Mouse (Mus musculus): ENCODE measurements at regions not wholly inside any gene's neighbourhood (a gene's known extent, or its start where the extent isn't known, plus 50 kb on each side); places are given as distances from the start of the nearest gene placed in this dataset.
A peak's percentile ranks its signal among the peaks of the same experiment; 100 is the strongest.
"Not testable (repeated sequence)": the region's sequence is repeated elsewhere in the genome, so short reads cannot be mapped to it uniquely, and the experiment has no call there.

DNA sequence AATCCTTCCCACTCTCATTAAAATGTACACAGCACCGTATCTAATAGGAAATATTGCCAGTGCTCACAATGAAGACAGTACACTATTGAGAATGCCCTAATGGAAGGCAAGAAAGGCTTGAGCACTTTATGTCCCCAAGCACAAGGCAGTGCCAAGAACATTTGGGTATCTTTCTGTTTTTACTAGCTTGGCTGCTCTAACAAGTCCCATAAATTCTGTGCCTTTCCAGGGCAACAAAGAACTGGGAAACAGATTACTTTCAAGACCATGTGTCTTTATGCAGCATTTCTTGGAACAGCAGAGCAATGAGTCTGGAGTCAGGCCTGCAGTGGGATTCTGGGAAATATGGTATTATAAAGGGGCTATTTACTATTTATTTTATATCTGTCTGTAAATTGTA, 192.3 kb downstream of the 1700008P02Rik start:
- DNase-seq: no peak

DNA sequence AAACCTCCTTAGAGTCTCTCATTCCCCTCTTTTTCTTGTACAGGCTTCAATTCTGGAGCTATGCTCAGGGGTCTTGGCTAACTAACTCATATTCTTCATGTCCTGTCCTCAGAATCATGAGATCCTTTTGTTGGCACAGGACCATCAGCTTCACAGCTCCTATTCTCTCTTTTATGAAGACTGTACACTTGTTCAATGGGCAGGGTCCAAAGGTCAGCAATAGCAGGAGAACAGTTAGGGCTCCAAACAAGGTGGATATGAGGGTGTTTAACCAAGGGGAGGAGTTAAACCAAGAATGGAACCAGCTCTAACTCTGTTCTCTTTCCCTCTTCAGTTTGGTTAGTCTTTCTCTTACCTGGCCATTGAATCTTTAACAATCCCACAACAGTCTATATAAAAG, 219.4 kb downstream of the 1700008P02Rik start:
- DNase-seq: peak; percentile 63

DNA sequence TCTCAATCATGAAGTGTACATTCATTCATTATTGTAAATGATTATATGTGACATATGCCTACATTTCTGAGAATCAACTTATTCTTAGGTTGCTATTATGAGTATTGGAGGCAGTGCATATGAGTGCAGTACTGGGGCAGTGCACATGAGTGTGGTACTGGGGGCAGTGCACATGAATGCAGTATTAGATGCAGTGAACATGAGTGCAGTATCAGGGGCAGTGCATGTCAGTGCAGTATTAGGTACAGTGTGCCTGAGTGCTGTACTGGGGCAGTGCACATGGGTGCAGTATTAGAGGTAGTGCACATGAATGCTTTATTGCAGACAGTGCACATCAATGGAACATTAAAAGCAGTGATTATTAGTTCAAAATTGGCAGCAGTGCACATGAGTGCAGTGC, 234.6 kb downstream of the 1700008P02Rik start:
- DNase-seq: no peak

- no peak for DNase-seq
These were observed 237.3 kb downstream of the 1700008P02Rik start for GRCm38 (mm10) chr3:6382896-6383295.

GRCm38 (mm10) chr3:6382296-6382695, 237.9 kb downstream of the 1700008P02Rik start:
- no peak for DNase-seq

DNA sequence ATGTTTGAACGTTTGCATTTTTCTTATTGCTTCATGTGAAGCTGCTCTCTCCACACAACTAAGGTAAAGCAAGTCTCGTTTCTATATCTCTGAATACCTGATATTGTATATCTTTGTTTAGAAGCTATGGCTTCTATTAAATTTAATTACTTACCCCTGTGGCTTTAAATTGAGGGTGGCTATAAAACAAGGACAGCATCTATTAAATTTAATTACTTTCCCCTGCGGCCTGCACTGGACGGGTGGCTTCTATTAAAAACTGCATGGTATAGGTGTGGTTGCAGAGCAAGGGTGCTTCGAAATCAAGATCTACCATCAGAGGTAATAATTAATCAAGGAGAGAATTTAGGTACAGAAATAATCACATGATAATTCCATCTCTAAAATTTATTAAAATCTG, 238.5 kb downstream of the 1700008P02Rik start:
- no peak for DNase-seq

DNA sequence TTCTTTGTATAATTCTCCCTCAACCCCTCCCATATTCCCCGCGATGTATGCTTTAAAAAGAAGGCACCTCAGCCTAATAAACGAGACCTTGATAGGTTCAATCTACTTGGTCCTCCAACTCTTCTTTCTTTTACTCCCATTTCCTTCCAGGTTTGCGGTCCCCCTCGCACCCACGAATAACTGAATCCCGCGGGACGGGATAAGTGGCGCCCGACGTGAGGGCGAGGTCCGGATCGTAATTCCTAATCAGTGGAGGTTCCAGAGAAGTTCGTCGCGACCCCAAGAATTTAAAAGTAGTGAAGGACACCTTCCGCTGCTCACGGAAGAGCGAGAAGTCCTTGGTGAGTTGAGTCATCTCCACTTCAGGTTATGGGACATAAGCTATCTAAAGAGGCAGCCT, 281.2 kb downstream of the 1700008P02Rik start:
- not testable (repeated sequence) for DNase-seq

GRCm38 (mm10) chr3:6320818-6321504, 299.3 kb downstream of the 1700008P02Rik start:
- DNase-seq: no peak

DNA sequence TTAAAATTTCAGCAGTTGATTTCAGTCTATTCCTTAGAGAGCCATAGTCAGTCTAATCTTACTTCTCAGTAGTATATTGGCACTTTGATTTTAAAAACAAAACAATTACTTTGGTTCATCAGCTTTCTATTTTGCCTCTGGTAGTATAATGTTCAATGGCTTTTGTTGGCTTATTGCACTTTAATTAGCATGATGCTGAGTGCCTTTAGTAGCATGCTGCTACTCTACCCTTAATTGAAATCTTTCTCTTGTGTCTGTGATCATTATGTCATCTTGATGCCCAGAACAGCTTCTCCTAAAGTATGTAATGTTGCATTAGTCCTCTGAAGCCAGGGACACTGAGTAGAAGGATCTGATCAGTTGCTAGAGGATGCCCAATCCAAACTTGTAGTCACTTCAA, 330.7 kb downstream of the 1700008P02Rik start:
- DNase-seq: no peak

GRCm38 (mm10) chr3:6280636-6281035, 339.6 kb downstream of the 1700008P02Rik start:
- peak; percentile 80 for DNase-seq
